Mouse (Mus musculus): ENCODE measurements around the gene Gm15013. TPM values are rescaled to one million over a fixed set of nuclear protein-coding genes. Genes with fewer than 3 reads are reported as not detected.

The Gm15013 gene
- not detected for total RNA-seq (2023)

GRCm38 (mm10) chrX:139714381-139714780 is at the start of gene Gm15013:
TSS of gene Gm15013 (minus strand) at chrX:139714481.

GRCm38 (mm10) chrX:139684775-139685695 is 29.2 kb downstream of the Gm15013 start, which contains the start of gene Tbc1d8b:
TSS of gene Tbc1d8b (plus strand) at chrX:139684996.

Other genes starting within 250 kb of the Gm15013 start
- gene D330045A20Rik, start 234.1 kb downstream of the Gm15013 start, total RNA-seq (2023) = not detected
- 0.27 TPM for gene Rnf128, start 151.2 kb downstream of the Gm15013 start, total RNA-seq (2023)
- 8.8 TPM for gene Tbc1d8b, start 29.5 kb downstream of the Gm15013 start, total RNA-seq (2023)
- gene Ripply1, start 67.9 kb upstream of the Gm15013 start, total RNA-seq (2023) = not detected
- gene Cldn2, start 86.3 kb upstream of the Gm15013 start, total RNA-seq (2023) = not detected
- not detected for gene Morc4, start 157.2 kb upstream of the Gm15013 start, total RNA-seq (2023)

Data from CD4-positive naive resting alpha-beta T cell, adult 57 days (primary cell).